Mouse (Mus musculus) right cerebral cortex, postnatal 25 days (tissue): Measurements from ENCODE around the gene Tle4.

Source experiments
- DNase-seq: peaks from one replicate; pipeline ENCODE4 v3.0.0; 2022

Gene Tle4

DNA sequence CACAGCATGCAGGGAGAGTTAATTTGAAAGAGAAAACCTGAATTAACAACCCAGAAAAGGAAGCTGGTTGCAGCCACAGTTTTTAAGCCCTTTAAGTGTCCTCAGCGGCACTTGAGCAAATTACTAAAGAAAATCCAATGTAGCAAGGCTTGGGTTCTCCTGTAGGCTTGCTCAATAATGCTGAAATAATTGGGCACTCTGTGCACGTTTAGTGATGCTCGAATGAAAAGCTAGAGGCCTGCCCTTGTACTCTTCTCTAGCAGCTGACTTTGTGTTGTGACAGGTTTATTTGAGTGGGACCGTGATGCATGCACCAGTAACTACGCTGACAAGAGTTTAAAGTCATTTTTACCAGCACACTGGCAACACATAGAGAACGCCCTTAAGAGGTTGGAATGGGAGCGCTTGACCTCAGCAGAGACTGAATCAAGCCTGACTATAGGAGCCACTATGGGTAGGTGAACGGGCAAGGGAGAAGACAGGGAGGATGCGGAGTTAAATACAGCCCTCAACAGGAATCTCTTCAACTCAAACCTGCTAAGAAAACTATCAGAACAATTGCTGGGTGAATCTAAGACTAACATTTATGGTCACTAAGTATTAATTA lies 79.3 kb downstream of the Tle4 start:
- DNase-seq: no peak

- DNase-seq: no peak
These were observed 81.4 kb downstream of the Tle4 start for GRCm38 (mm10) chr19:14516420-14516819.

- no peak for DNase-seq
These were observed 89.0 kb downstream of the Tle4 start for GRCm38 (mm10) chr19:14508819-14509218.

- no peak for DNase-seq
These were observed 89.9 kb downstream of the Tle4 start for GRCm38 (mm10) chr19:14507911-14508310.

GRCm38 (mm10) chr19:14506875-14507670 lies 90.8 kb downstream of the Tle4 start:
- no peak for DNase-seq

DNA sequence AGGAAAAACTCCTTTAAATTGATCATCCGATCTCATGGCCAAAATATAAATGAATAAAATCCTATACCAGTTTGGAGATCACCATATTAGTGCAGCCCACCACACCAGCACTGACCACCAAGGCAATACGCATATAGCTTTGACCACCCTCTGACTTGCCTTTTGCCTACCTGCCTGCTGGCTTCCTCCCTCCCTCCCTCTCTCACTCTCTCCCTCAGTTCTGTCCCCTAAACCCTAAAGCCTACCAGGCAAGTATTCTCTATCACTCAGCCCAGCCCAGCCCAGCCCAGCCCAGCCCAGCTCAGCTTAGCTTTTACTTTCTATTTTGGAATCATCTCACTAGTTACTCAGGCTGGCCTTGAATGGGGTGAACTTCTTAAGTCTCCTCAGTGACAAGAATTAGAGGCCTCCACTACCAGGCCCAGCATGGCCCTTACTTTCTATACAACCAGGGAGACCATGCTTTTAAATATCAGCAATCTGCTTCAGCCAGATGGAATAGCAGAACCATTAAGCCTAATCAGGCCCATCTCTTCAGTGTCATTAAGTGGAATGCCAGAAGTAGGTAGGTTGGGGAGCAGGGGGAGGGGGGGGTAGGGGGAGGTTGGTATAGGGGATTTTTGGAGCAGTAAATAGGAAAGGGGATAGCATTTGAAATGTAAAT lies 91.8 kb downstream of the Tle4 start:
- no peak for DNase-seq

GRCm38 (mm10) chr19:14505401-14505800 lies 92.5 kb downstream of the Tle4 start:
- no peak for DNase-seq

DNA sequence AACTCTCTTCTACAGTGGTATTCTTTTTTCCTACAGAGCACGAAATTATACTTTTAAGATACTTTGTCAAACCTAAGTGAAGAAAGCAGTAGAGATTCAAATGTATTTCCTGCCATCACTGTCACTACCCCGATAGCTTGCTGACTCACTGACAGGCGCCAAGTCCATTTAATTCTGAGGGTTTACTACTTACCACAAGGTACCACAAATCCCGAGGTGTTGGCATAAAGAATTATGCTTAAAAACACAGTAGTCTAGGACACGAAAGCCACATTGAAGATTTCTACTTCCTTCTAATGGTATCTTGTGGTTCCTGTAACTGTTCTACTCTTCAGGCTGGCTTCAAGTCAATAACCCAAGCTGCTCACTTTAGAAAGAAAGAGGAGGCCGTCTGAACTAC lies 94.0 kb downstream of the Tle4 start:
- no peak for DNase-seq

DNA sequence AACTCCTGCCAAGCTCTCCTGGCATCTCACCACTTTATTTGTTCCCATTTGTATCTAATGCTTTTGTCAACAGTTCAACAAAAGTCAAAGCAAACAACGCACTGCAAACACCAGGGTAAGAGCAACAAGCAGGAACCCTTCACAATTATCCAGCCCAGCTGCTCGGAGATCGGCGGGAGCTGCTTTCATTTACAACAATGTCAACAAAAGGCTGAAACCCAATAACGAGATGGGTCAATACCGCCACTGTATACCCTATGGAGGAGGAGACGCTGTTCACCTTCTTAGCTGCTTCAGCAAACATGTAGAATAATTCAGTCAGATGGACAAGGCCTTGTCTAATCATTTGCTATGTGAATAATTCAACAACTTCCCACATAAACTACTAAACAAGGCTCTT lies 95.6 kb downstream of the Tle4 start:
- DNase-seq: no peak

GRCm38 (mm10) chr19:14499835-14500425 lies 97.9 kb downstream of the Tle4 start:
- DNase-seq: no peak

- DNase-seq: no peak
These were observed 104.8 kb downstream of the Tle4 start for GRCm38 (mm10) chr19:14493047-14493446.

DNA sequence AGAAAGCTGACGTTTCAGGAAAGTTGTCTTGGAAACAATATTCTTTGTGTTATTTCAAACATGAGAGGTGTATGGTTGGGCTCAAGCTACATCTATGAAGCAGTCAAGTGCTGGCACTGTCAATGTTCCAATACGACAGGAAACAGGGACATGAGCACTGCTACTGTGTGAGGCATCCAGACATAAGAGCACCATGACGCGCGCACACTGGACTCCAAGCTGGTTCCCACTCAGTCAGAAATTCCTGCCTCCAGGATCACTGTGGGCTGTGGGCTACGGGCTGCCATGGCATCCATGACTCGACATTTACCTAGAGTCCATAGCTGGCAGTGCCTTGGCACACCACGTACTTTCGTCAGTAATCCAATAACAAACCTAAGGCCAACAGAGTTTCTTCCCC lies 110.7 kb downstream of the Tle4 start:
- no peak for DNase-seq

- DNase-seq: no peak
These were observed 112.7 kb downstream of the Tle4 start for GRCm38 (mm10) chr19:14485176-14485575.

GRCm38 (mm10) chr19:14482562-14483138 lies 115.2 kb downstream of the Tle4 start:
- no peak for DNase-seq

- DNase-seq: no peak
These were observed 115.9 kb downstream of the Tle4 start for GRCm38 (mm10) chr19:14481796-14482561.

DNA sequence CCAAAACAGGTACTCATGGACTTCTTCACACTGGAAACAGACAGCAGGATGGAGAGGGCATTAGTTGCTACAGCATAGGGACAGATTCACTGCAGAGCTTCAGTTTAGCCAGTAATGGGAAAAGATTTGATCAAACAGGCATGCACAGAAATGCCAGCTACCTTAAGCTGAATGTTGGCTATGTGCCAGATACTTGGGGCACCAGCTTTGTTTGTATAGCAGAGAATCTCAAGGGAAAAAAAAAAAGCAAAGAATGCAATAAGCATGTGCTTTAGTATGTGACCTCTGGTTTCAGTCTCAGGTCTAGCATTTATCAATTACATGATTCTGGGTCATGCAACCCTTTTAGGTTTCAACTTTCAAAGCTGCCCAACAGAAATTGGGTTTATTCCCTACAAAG lies 118.1 kb downstream of the Tle4 start:
- DNase-seq: no peak

DNA sequence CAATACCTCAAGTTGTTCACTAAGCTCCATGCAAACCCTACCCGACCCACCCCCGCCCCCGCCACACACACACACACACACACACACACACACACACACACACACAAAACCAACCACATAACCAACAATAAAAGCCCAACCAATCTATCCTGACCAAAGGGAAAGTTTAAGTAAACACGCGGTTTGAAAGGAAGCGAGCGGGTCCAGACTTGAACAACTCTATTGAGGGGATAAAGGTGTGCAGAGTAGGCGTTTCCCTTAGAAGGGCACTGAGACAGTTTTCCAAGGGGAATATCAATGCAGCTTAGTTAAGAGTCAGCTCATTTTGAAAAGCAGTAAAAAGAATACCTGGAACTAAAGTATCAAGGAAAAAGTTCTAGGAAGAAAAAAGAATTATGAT lies 128.5 kb downstream of the Tle4 start:
- DNase-seq: no peak

DNA sequence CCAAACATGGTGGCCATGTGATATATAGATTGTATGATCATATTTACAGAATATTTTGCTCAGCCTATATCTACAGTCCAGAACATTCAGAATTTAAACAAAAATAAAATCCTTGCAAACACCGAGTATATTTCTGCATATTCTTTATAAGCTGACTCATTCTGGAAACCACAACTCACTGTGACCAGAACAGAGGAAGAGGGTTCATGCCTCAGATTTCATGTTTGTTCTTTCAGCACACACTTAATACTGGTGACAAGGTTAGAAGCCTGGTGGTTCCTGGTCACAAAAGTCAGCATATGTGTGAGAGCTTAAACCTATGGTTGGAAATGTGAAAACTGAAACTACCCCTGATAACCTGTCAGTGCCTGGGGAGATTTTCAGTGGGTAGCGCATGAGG lies 129.1 kb downstream of the Tle4 start:
- DNase-seq: no peak

DNA sequence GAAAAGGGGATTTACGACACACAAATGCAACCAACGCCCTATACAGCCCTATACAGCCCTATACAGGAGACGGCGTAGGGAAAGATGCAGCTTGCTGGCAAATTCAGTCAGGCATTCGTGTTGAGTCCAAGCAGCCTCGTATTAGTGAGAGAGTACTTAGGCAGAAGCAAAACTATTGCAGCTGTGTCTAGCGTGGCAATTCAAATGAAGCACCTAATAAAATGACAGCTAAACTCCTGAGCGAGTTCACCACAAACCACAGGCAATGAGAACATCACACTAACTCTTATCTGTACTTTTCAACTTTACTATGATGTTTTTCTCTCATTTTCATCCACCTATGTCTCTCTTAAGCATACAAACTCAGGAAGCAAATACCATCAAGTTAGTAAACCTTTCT lies 131.8 kb downstream of the Tle4 start:
- no peak for DNase-seq

DNA sequence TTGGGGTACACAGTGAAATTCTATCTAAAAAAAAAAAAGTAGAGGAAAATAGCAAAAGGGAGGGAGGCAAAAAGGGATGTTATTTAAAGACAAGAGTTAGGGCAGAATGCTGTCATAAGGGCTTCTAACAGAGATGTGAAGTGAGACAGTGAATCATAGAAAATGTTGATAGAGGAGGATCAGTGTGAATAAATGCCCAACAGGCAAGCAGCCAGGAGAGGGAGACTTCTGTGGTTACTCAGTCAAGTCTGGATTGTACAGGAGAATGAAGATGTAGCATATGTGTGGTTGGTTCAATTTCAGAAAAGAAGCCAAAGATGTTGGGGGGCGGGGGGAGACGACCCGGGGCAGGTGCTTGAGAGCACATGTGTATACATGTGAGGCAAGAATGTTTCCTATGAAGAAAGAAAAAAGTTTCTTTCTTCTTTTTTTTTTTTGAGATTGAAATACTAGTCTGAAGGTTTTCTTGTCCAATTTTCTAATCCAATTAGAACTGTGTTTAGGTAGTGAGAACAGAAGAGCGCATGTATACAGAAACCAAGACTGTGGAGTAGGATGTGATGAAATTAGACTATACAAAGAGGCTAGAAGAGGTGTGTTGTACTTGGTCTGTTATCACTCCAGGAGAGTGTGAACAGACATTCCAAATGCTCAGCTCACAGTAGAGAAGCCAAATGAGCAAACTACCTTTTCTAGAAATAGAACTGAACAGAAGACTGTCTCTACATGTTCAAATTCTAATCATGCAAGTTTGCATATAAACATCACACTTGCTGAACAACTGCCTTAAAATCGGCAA lies 134.4 kb downstream of the Tle4 start:
- no peak for DNase-seq

GRCm38 (mm10) chr19:14453486-14453885 lies 144.4 kb downstream of the Tle4 start:
- DNase-seq: no peak

- DNase-seq: no peak
These were observed 146.5 kb downstream of the Tle4 start for GRCm38 (mm10) chr19:14451329-14451728.
